Mouse (Mus musculus) heart, embryonic 11.5 days (tissue): Measurements from ENCODE around the gene Plek. TPM values are rescaled to one million over a fixed set of nuclear protein-coding genes. Genes with fewer than 3 reads are reported as not detected.

ENCODE experiments used
- ATAC-seq: fragments of 200-750 bp; cut with Nextera tagmentation; replicated peaks from 2 replicates; pipeline ENCODE4 v1.8.0; 2017; ENCODE audit warnings: moderate library complexity; ENCODE audit not compliant: insufficient number of reproducible peaks, low FRiP score, low TSS enrichment
- H3K27ac ChIP-seq: fragments of 300-500 bp; sonication (generic); 2 replicates; pipeline ENCODE4 v1.5.1; 2014; ENCODE audit warnings: mild to moderate bottlenecking, low read depth, low read length
- H3K27me3 ChIP-seq: fragments of 300-500 bp; sonication (generic); 2 replicates; pipeline ENCODE4 v1.6.1; 2014; ENCODE audit warnings: mild to moderate bottlenecking, low read length, mixed read lengths; ENCODE audit not compliant: control insufficient read depth, insufficient read depth
- H3K36me3 ChIP-seq: fragments of 300-500 bp; sonication (generic); 2 replicates; pipeline ENCODE4 v1.6.1; 2014; ENCODE audit warnings: mild to moderate bottlenecking, low read length, moderate library complexity, mixed read lengths; ENCODE audit not compliant: control insufficient read depth, insufficient read depth
- H3K4me1 ChIP-seq: fragments of 300-500 bp; sonication (generic); 2 replicates; pipeline ENCODE4 v1.6.1; 2014; ENCODE audit warnings: low read length; ENCODE audit not compliant: control insufficient read depth, insufficient read depth
- H3K4me2 ChIP-seq: fragments of 300-500 bp; sonication (generic); 2 replicates; pipeline ENCODE4 v1.6.1; 2014; ENCODE audit warnings: mild to moderate bottlenecking, moderate library complexity
- H3K4me3 ChIP-seq: fragments of 300-500 bp; sonication (generic); 2 replicates; pipeline ENCODE4 v1.5.1; 2014; ENCODE audit warnings: low read depth, low read length
- H3K9ac ChIP-seq: fragments of 300-500 bp; sonication (generic); 2 replicates; pipeline ENCODE4 v1.6.1; 2014; ENCODE audit warnings: mild to moderate bottlenecking, low read depth, low read length, moderate library complexity
- H3K9me3 ChIP-seq: fragments of 300-500 bp; sonication (generic); replicated peaks from 2 replicates; pipeline ENCODE4 v1.6.1; 2016; ENCODE audit warnings: low read length; ENCODE audit not compliant: control insufficient read depth
- WGBS: fragments of 180-500 bp; shearing (Covaris S2); extraction: QIAGEN DNeasy Blood & Tissue Kit; methylation state at CpG from one replicate; pipeline ENCODE4 v1.1.7; 2014; ENCODE audit not compliant: insufficient replicate concordance; 5-methylcytosine and 5-hydroxymethylcytosine counted together
- polyA plus RNA-seq: library from polyadenylated mRNA; unstranded; fragments of >200 nt; fragmentation: Nextera tagmentation; extraction: Ambion mirVana; gene quantifications from 2 replicates; pipeline ENCODE4 v1.2.1, GENCODE M21; 2014

Plek gene
- polyA plus RNA-seq, 1 experiment from 2014 or later = 8.3 TPM

DNA sequence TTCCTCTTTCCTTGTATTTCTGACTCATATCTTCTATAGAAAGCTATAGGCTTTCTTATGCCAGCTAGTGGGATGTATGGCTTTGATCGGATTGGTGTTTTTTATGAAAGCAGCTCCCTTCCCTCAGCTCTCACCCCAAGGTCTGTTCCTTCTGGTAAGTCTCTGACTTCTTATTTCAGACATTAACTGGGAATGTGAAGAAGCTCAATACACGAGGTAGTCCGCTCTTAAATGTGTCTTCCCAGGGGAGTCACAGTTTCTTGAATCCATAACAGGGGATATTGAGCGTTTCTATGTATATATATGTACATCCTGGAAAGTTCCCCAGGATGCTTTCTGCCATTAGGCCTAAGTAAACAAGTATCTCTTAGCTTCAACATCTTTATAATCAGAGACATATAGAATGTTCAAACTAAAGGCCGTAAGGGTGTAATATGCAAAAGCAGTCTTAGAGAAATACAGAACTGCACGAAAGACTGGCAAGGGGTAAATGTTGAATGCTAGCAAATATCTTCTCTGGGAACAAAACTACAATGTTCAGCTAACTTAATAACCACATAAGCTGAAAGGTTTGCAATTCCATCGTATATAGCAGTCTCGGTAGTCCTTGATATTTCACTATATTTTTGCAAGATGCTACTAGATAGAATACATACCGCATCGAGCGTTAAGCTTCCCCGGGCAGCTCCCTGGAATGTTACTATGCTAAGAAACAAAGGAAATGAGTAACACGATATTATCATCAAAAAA, 101.8 kb downstream of the Plek start:
- Histone ChIP-seq H3K4me1 (no peaks in the 10 kb centered on the region), H3K27ac (0 out of 2 replicates have a peak overlapping the region, but pooled peaks have one; percentile 29), H3K4me2 (peak overlapping the region; percentile 61), H3K9me3 (no peaks in the 10 kb centered on the region), H3K4me3 (peak overlapping the region; percentile 81), H3K36me3 (no peaks in the 10 kb centered on the region), H3K9ac (peak overlapping the region; percentile 74), H3K27me3 (no peaks in the 10 kb centered on the region)
- ATAC-seq = no peak; the same call in 1 of the 2 replicates
- WGBS = 42% methylated on average over 13 of the region's 13 CpGs

DNA sequence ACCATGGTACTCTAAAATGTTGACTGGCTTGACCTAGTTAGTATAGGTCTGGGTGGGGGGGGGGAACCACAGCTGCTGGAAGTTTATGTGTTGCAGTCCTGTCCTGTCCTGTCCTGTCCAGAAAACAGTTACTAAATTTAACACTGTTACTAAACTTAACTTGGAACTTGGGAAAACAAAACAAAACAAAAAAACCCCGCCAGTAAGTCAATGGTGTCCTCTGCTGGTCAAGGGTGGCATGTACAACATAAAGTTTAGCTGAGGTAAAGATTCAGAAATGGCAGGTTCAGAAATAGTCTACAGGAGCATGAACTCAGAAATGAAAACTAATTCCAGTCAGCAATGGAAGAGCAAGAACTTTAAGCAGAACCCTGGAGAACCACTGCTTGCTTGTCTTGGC, 103.4 kb downstream of the Plek start:
- Histone ChIP-seq H3K27ac (no peak overlapping the region), H3K36me3 (no peaks in the 10 kb centered on the region), H3K9ac (no peak overlapping the region), H3K4me2 (peak overlapping the region; percentile 1; the same call in 1 of the 2 replicates), H3K4me1 (no peaks in the 10 kb centered on the region), H3K27me3 (no peaks in the 10 kb centered on the region), H3K9me3 (no peaks in the 10 kb centered on the region), H3K4me3 (no peak overlapping the region)
- ATAC-seq = no peak
- 13% methylated on average over 1 of the region's 1 CpGs for WGBS

- no peaks in the 10 kb centered on the region for H3K4me1 ChIP-seq
- no peak overlapping the region for H3K4me3 ChIP-seq
- no peak for ATAC-seq
- H3K27me3 ChIP-seq = no peaks in the 10 kb centered on the region
- no peaks in the 10 kb centered on the region for H3K9me3 ChIP-seq
- H3K9ac ChIP-seq = no peak overlapping the region
- H3K4me2 ChIP-seq = no peak overlapping the region
- H3K27ac ChIP-seq = no peak overlapping the region
- no peaks in the 10 kb centered on the region for H3K36me3 ChIP-seq
- whole genome bisulfite sequencing = 76% methylated on average over 4 of the region's 4 CpGs
Observed at GRCm38 (mm10) chr11:16943016-16943415, 109.2 kb downstream of the Plek start.

GRCm38 (mm10) chr11:16941973-16942452, 110.2 kb downstream of the Plek start:
- no peak overlapping the region for H3K27ac ChIP-seq
- H3K36me3 ChIP-seq = no peaks in the 10 kb centered on the region
- 66% methylated on average over 4 of the region's 4 CpGs for WGBS

GRCm38 (mm10) chr11:16941103-16941793, 110.9 kb downstream of the Plek start:
- no peak overlapping the region for H3K4me3 ChIP-seq
- WGBS = 77% methylated on average over 4 of the region's 4 CpGs
- H3K4me1 ChIP-seq = no peaks in the 10 kb centered on the region
- no peak overlapping the region for H3K27ac ChIP-seq
- H3K36me3 ChIP-seq = no peaks in the 10 kb centered on the region
- ATAC-seq = no peak
- H3K9me3 ChIP-seq = no peaks in the 10 kb centered on the region
- H3K4me2 ChIP-seq = no peak overlapping the region
- no peaks in the 10 kb centered on the region for H3K27me3 ChIP-seq
- H3K9ac ChIP-seq = no peak overlapping the region

More at GRCm38 (mm10) chr11:16941973-16942452, 110.2 kb downstream of the Plek start:
- Histone ChIP-seq H3K9me3 (no peaks in the 10 kb centered on the region), H3K27me3 (no peaks in the 10 kb centered on the region), H3K4me1 (no peaks in the 10 kb centered on the region), H3K4me2 (no peak overlapping the region), H3K9ac (no peak overlapping the region), H3K4me3 (no peak overlapping the region)
- ATAC-seq = no peak

DNA sequence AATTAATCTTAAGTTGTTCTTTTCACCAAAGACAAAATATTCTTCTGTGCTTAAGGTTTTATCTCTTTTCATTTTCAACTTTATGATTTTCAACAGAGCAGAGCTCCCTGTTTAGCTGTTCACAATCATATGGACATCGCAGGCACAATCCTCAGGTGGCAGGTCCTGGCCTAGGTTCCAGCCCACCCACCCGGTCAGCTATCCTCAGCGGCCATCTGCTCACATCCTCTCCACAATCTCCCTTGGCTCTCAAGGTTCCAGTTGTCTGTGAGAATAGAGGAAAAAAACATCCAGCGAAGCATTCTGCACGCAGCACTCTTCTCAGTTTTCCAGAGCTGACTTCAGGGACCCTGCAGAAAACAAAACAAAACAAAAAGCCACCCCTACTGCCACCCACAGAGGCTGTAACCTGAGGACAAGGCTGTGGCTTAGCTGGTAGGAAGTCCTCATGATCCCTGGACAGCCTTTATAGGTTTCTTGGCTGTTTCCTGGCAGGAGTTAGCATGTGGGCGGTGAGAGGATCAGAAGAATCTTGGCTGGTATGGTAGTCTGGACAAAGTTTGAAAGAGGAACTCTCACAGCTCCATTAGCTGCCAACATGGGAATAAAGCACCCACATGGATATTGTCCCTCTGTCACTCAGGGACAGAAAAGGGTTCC, 116.5 kb downstream of the Plek start:
- Histone ChIP-seq H3K27me3 (no peaks in the 10 kb centered on the region), H3K4me1 (no peaks in the 10 kb centered on the region), H3K4me3 (no peak overlapping the region), H3K9ac (no peak overlapping the region), H3K9me3 (no peaks in the 10 kb centered on the region), H3K36me3 (no peaks in the 10 kb centered on the region), H3K27ac (no peak overlapping the region), H3K4me2 (no peak overlapping the region)
- WGBS = 64% methylated on average over 6 of the region's 6 CpGs
- no peak for ATAC-seq

DNA sequence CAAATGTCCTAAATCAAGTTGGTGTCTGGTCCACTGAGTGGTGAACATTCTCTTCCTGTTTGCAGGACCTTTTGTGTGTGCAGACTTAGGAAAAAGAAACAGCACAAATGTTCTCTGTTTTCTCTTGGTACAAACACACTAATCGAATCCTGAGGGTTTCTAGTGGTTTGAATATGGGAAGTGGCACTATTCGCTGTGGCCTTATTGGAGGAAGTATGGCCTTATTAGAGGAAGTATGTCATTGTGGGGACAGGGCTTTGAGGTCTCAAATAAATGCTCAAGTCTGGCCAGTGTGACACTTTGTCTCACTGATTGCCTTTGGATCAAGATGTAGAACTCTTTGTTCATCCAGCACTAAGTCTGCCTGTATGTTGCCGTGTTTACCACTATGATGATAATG, 120.0 kb downstream of the Plek start:
- Histone ChIP-seq H3K4me3 (no peak overlapping the region), H3K27me3 (no peaks in the 10 kb centered on the region), H3K9ac (no peak overlapping the region), H3K36me3 (no peaks in the 10 kb centered on the region), H3K4me2 (no peak overlapping the region), H3K4me1 (no peaks in the 10 kb centered on the region), H3K9me3 (no peaks in the 10 kb centered on the region), H3K27ac (no peak overlapping the region)
- ATAC-seq = no peak
- WGBS = 79% methylated on average over 3 of the region's 3 CpGs
